Mouse (Mus musculus) heart, embryonic 14.5 days (tissue): ENCODE measurements around the gene Fgfr4. TPM values are rescaled to one million over a fixed set of nuclear protein-coding genes. Genes with fewer than 3 reads are reported as not detected.

Experiments used
- ATAC-seq: fragments of 200-750 bp; cut with Nextera tagmentation; 2 replicates; pipeline ENCODE4 v1.8.0; 2017; ENCODE audit warnings: low read depth, moderate TSS enrichment; ENCODE audit not compliant: insufficient number of reproducible peaks, insufficient read depth, low FRiP score
- H3K27ac ChIP-seq, 2 experiments: fragments of 200-500 bp in 1 of 2; fragments of 300-500 bp in 1 of 2; sonication (generic) in 1 of 2; replicated peaks in 1 of 2; 2 replicates each; pipeline ENCODE4 v1.5.1; 2012 to 2014; ENCODE audit warnings: low read depth in 2 of 2, low read length in 2 of 2, control low read depth in 1 of 2, mild to moderate bottlenecking in 1 of 2, mixed read lengths in 1 of 2; ENCODE audit not compliant: control insufficient read depth in 1 of 2, insufficient read depth in 1 of 2
- H3K27me3 ChIP-seq: fragments of 300-500 bp; sonication (generic); 2 replicates; pipeline ENCODE4 v1.6.1; 2014; ENCODE audit warnings: mild to moderate bottlenecking, low read length, control low read depth; ENCODE audit not compliant: control insufficient read depth, insufficient read depth
- H3K36me3 ChIP-seq: fragments of 300-500 bp; sonication (generic); 2 replicates; pipeline ENCODE4 v1.6.1; 2014; ENCODE audit warnings: mild to moderate bottlenecking, control low read depth, low read length, mixed read lengths; ENCODE audit not compliant: control insufficient read depth, insufficient read depth
- H3K4me1 ChIP-seq, 2 experiments: fragments of 200-500 bp in 1 of 2; fragments of 300-500 bp in 1 of 2; sonication (generic) in 1 of 2; 2 replicates each; pipeline ENCODE4 v1.6.1; 2012 to 2014; ENCODE audit warnings: low read length in 2 of 2, control low read depth in 1 of 2, mixed read lengths in 1 of 2; ENCODE audit not compliant: control insufficient read depth in 2 of 2, insufficient read depth in 2 of 2
- H3K4me2 ChIP-seq: fragments of 300-500 bp; sonication (generic); 2 replicates; pipeline ENCODE4 v1.6.1; 2014; ENCODE audit warnings: mild to moderate bottlenecking, low read length
- H3K4me3 ChIP-seq, 2 experiments: fragments of 200-500 bp in 1 of 2; fragments of 300-500 bp in 1 of 2; sonication (generic) in 1 of 2; 2 replicates each; pipeline ENCODE4 v1.5.1; 2012 to 2014; ENCODE audit warnings: low read length in 2 of 2, mild to moderate bottlenecking in 2 of 2, control low read depth in 1 of 2, low read depth in 1 of 2, moderate library complexity in 1 of 2; ENCODE audit not compliant: control insufficient read depth in 1 of 2, insufficient read depth in 1 of 2
- H3K9ac ChIP-seq: fragments of 300-500 bp; sonication (generic); 2 replicates; pipeline ENCODE4 v1.6.1; 2014; ENCODE audit warnings: mild to moderate bottlenecking, low read length
- H3K9me3 ChIP-seq: fragments of 300-500 bp; sonication (generic); 2 replicates; pipeline ENCODE4 v1.6.1; 2016; ENCODE audit warnings: low read length, control low read depth; ENCODE audit not compliant: control insufficient read depth
- WGBS: fragments of 180-500 bp; shearing (Covaris S2); extraction: QIAGEN DNeasy Blood & Tissue Kit; methylation state at CpG from one replicate; pipeline ENCODE4 v1.1.7; 2014; 5-methylcytosine and 5-hydroxymethylcytosine counted together
- polyA plus RNA-seq: library from polyadenylated mRNA; unstranded; fragments of >200 nt; fragmentation: Nextera tagmentation; extraction: Ambion mirVana; gene quantifications from 2 replicates; pipeline ENCODE4 v1.2.1, GENCODE M21; 2014

The Fgfr4 gene
- polyA plus RNA-seq, 1 experiment from 2014 or later = 0.39 TPM

DNA sequence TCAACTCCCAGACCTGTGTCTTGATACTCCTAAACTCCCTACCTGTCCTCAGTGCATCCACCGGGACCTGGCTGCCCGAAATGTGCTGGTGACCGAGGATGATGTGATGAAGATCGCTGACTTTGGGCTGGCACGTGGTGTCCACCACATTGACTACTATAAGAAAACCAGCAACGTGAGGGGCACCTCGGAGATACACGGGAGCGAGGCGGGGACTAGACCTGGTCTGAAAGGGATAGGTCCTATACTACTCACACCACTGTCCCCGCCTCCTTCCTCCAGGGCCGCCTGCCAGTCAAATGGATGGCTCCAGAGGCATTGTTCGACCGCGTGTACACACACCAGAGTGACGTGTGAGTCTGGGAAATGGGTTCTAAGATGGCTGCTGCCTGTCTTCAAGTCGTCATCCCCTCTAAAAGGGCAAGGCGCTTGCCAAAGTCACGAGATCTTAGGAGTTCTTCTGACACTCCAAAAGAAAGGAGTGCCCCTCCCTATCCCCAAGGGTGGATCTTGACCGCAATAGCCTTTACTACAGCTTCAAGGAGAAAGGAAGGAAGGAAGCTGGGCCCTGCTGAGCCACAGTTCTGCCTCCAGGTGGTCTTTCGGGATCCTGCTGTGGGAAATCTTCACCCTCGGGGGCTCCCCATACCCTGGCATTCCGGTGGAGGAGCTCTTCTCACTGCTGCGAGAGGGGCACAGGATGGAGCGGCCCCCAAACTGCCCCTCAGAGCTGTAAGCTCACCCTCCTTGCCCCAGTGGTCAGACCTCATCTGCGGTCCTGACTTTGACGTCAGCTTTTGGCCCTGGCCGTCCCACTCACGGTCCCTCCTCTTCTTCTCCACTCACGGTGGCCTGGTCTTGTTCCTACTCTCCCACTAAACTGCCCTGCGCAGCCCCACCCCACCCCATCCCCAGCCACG is 14.6 kb downstream of the Fgfr4 start:
- ATAC-seq = no peak
- WGBS = 81% methylated on average over 32 of the region's 32 CpGs

GRCm38 (mm10) chr13:55167798-55168197 is 15.4 kb downstream of the Fgfr4 start:
- Histone ChIP-seq H3K4me3 (no peak overlapping the region), H3K9ac (no peak overlapping the region), H3K27ac (no peak overlapping the region), H3K4me1 (peaks cover 8 to 12% of the 10 kb centered on the region in 2 experiments; a peak in 3 of 4 replicates), H3K9me3 (0 out of 2 replicates have a peak, but pooled peaks cover 3% of the 10 kb centered on the region), H3K4me2 (no peak overlapping the region), H3K36me3 (no peaks in the 10 kb centered on the region), H3K27me3 (no peaks in the 10 kb centered on the region)
- no peak for ATAC-seq
- 80% methylated on average over 11 of the region's 11 CpGs for WGBS

More for the DNA sequence above, 14.6 kb downstream of the Fgfr4 start:
- H3K9ac ChIP-seq = no peak overlapping the region
- no peak overlapping the region for H3K4me3 ChIP-seq
- no peaks in the 10 kb centered on the region for H3K27me3 ChIP-seq
- peaks cover 4 to 9% of the 10 kb centered on the region in 2 experiments; a peak in 3 of 4 replicates for H3K4me1 ChIP-seq
- H3K9me3 ChIP-seq = 0 out of 2 replicates have a peak, but pooled peaks cover 3% of the 10 kb centered on the region
- no peaks in the 10 kb centered on the region for H3K36me3 ChIP-seq
- no peak overlapping the region for H3K4me2 ChIP-seq
- H3K27ac ChIP-seq = no peak overlapping the region

- WGBS = 94% methylated on average over 5 of the region's 5 CpGs
Measured at GRCm38 (mm10) chr13:55168255-55168654, 15.8 kb downstream of the Fgfr4 start.

GRCm38 (mm10) chr13:55168958-55169369 is 16.5 kb downstream of the Fgfr4 start:
- Histone ChIP-seq H3K4me1 (peaks cover 8 to 12% of the 10 kb centered on the region in 2 experiments; a peak in 3 of 4 replicates), H3K4me2 (no peak overlapping the region), H3K9me3 (0 out of 2 replicates have a peak, but pooled peaks cover 3% of the 10 kb centered on the region), H3K36me3 (no peaks in the 10 kb centered on the region), H3K27ac (no peak overlapping the region), H3K4me3 (no peak overlapping the region), H3K27me3 (no peaks in the 10 kb centered on the region), H3K9ac (no peak overlapping the region)
- WGBS = 78% methylated on average over 13 of the region's 13 CpGs
- peak; percentile 32; the same call in 1 of the 2 replicates for ATAC-seq

More at GRCm38 (mm10) chr13:55168255-55168654, 15.8 kb downstream of the Fgfr4 start:
- H3K36me3 ChIP-seq = no peaks in the 10 kb centered on the region
- ATAC-seq = no peak
- no peaks in the 10 kb centered on the region for H3K27me3 ChIP-seq
- peaks cover 8 to 12% of the 10 kb centered on the region in 2 experiments; a peak in 3 of 4 replicates for H3K4me1 ChIP-seq
- H3K4me3 ChIP-seq = no peak overlapping the region
- 0 out of 2 replicates have a peak, but pooled peaks cover 3% of the 10 kb centered on the region for H3K9me3 ChIP-seq
- H3K9ac ChIP-seq = no peak overlapping the region
- no peak overlapping the region for H3K27ac ChIP-seq
- no peak overlapping the region for H3K4me2 ChIP-seq

GRCm38 (mm10) chr13:55171517-55172335 is 19.3 kb downstream of the Fgfr4 start:
- peak overlapping the region; percentile 4 to 9; a peak in 3 of 4 replicates for H3K4me3 ChIP-seq
- 0 out of 2 replicates have a peak overlapping the region, but pooled peaks have one; percentile 12 for H3K9ac ChIP-seq
- H3K36me3 ChIP-seq = no peaks in the 10 kb centered on the region
- 14% methylated on average over 26 of the region's 26 CpGs for WGBS
- peak; percentile 11; the same call in 1 of the 2 replicates for ATAC-seq
- H3K4me1 ChIP-seq = peaks cover 8 to 12% of the 10 kb centered on the region in 2 experiments; a peak in 3 of 4 replicates
- H3K4me2 ChIP-seq = peak overlapping the region; percentile 56
- H3K27ac ChIP-seq = peak overlapping the region; percentile 3 to 4; a peak in 2 of 4 replicates
- H3K27me3 ChIP-seq = no peaks in the 10 kb centered on the region
- 0 out of 2 replicates have a peak, but pooled peaks cover 3% of the 10 kb centered on the region for H3K9me3 ChIP-seq

GRCm38 (mm10) chr13:55172336-55172770 is 19.9 kb downstream of the Fgfr4 start:
- Histone ChIP-seq H3K9me3 (0 out of 2 replicates have a peak, but pooled peaks cover 3% of the 10 kb centered on the region), H3K36me3 (no peaks in the 10 kb centered on the region), H3K4me2 (peak overlapping the region; percentile 56), H3K4me3 (no peak overlapping the region), H3K4me1 (peaks cover 8 to 12% of the 10 kb centered on the region in 2 experiments; a peak in 3 of 4 replicates), H3K27ac (no peak overlapping the region), H3K27me3 (no peaks in the 10 kb centered on the region), H3K9ac (no peak overlapping the region)
- WGBS = 39% methylated on average over 7 of the region's 7 CpGs
- no peak for ATAC-seq

DNA sequence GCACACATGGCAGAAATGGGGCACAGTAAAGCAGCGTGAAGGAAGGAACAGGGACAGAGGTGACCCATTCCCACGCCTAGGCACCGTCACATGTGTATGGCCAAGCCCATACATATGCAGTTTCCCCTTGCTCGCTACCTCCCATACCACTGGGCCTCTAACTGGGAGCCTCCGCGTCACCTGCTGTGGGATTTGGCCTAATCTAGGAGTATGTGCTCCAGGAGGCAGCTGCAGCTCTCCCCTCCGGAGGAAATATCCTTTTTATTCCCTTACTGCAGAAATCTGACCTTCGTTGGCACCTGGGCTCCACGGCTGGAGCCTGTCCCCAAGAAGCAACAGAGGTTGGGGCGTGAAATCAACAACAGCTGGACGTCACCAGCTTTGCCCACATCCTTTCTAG is 21.9 kb downstream of the Fgfr4 start:
- whole genome bisulfite sequencing = 82% methylated on average over 11 of the region's 11 CpGs
- H3K27ac ChIP-seq = no peak overlapping the region
- H3K36me3 ChIP-seq = no peaks in the 10 kb centered on the region
- no peaks in the 10 kb centered on the region for H3K27me3 ChIP-seq
- no peak overlapping the region for H3K4me3 ChIP-seq
- H3K4me1 ChIP-seq = peaks cover 8 to 12% of the 10 kb centered on the region in 2 experiments; a peak in 3 of 4 replicates
- 0 out of 2 replicates have a peak, but pooled peaks cover 3% of the 10 kb centered on the region for H3K9me3 ChIP-seq
- ATAC-seq = no peak
- no peak overlapping the region for H3K9ac ChIP-seq
- H3K4me2 ChIP-seq = no peak overlapping the region
